Mouse (Mus musculus) hindbrain, embryonic 12.5 days (tissue): ENCODE results near the gene Opcml. TPM values are rescaled to one million over a fixed set of nuclear protein-coding genes. Genes with fewer than 3 reads are reported as not detected.
A peak's percentile ranks its signal among the peaks of the same experiment; 100 is the strongest.

ENCODE experiments used
- ATAC-seq: fragments of 200-750 bp; cut with Nextera tagmentation; 2 replicates; pipeline ENCODE4 v1.8.0; 2017; ENCODE audit warnings: moderate TSS enrichment; ENCODE audit not compliant: low FRiP score
- H3K27ac ChIP-seq: fragments of 300-500 bp; sonication (generic); 2 replicates; pipeline ENCODE4 v1.5.1; 2016; ENCODE audit warnings: mild to moderate bottlenecking
- H3K27me3 ChIP-seq: fragments of 300-500 bp; sonication (generic); 2 replicates; pipeline ENCODE4 v1.6.1; 2016; ENCODE audit warnings: mild to moderate bottlenecking
- H3K36me3 ChIP-seq: fragments of 300-500 bp; sonication (generic); 2 replicates; pipeline ENCODE4 v1.6.1; 2016; ENCODE audit warnings: mild to moderate bottlenecking
- H3K4me1 ChIP-seq: fragments of 300-500 bp; sonication (generic); 2 replicates; pipeline ENCODE4 v1.6.1; 2016
- H3K4me2 ChIP-seq: fragments of 300-500 bp; sonication (generic); replicated peaks from 2 replicates; pipeline ENCODE4 v1.6.1; 2016; ENCODE audit warnings: mild to moderate bottlenecking
- H3K4me3 ChIP-seq: fragments of 300-500 bp; sonication (generic); 2 replicates; pipeline ENCODE4 v1.5.1; 2016; ENCODE audit warnings: mild to moderate bottlenecking
- H3K9ac ChIP-seq: fragments of 300-500 bp; sonication (generic); 2 replicates; pipeline ENCODE4 v1.6.1; 2016; ENCODE audit warnings: mild to moderate bottlenecking, moderate library complexity
- H3K9me3 ChIP-seq: fragments of 300-500 bp; sonication (generic); replicated peaks from 2 replicates; pipeline ENCODE4 v1.6.1; 2016; ENCODE audit warnings: mild to moderate bottlenecking
- WGBS: fragments of 180-500 bp; shearing (Covaris S2); methylation state at CpG from one replicate; pipeline ENCODE4 v1.1.7; 2016; 5-methylcytosine and 5-hydroxymethylcytosine counted together
- polyA plus RNA-seq: library from polyadenylated mRNA; unstranded; fragments of >200 nt; fragmentation: Nextera tagmentation; extraction: Ambion mirVana; gene quantifications from 2 replicates; pipeline ENCODE4 v1.2.1, GENCODE M21; 2016

The Opcml gene
- polyA plus RNA-seq, 1 experiment from 2014 or later: 10.8 TPM

GRCm38 (mm10) chr9:28488499-28488898 lies 697.9 kb downstream of the Opcml start:
- no peak overlapping the region for H3K9ac ChIP-seq
- H3K27ac ChIP-seq: no peak overlapping the region
- no peak overlapping the region for H3K4me3 ChIP-seq
- 87% methylated on average over 2 of the region's 2 CpGs for WGBS
- H3K36me3 ChIP-seq: no peaks in the 10 kb centered on the region
- no peaks in the 10 kb centered on the region for H3K4me1 ChIP-seq
- no peaks in the 10 kb centered on the region for H3K9me3 ChIP-seq
- no peak for ATAC-seq
- no peaks in the 10 kb centered on the region for H3K27me3 ChIP-seq
- H3K4me2 ChIP-seq: no peak overlapping the region

GRCm38 (mm10) chr9:28489828-28490227 lies 699.3 kb downstream of the Opcml start:
- Histone ChIP-seq H3K4me2 (no peak overlapping the region), H3K4me3 (no peak overlapping the region), H3K27ac (no peak overlapping the region), H3K4me1 (no peaks in the 10 kb centered on the region), H3K9me3 (no peaks in the 10 kb centered on the region), H3K9ac (no peak overlapping the region), H3K36me3 (no peaks in the 10 kb centered on the region), H3K27me3 (no peaks in the 10 kb centered on the region)
- no peak for ATAC-seq
- WGBS: 74% methylated on average over 4 of the region's 4 CpGs

DNA sequence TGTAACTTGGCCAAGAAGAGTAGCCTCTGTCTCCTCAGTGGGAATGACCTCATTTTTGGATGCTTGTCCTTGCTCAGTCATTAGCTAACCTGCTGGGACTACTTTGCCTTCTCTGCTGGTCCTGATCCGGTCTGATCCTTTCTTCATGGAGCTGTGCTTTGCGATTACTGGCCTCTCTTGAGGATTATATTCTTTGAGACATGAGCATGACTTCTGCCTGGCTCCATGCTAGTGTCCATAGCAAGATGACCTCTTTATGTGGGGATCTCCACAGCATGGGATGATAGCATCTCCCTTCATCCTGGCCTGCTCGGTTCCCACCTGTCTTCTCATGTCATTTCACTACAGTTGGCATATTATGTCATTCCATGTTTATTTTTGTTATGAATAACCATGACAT lies 699.8 kb downstream of the Opcml start:
- H3K4me2 ChIP-seq: no peak overlapping the region
- 90% methylated on average over 3 of the region's 3 CpGs for WGBS
- H3K9ac ChIP-seq: no peak overlapping the region
- H3K27me3 ChIP-seq: no peaks in the 10 kb centered on the region
- ATAC-seq: no peak
- no peaks in the 10 kb centered on the region for H3K9me3 ChIP-seq
- H3K27ac ChIP-seq: no peak overlapping the region
- H3K4me1 ChIP-seq: no peaks in the 10 kb centered on the region
- H3K4me3 ChIP-seq: no peak overlapping the region
- no peaks in the 10 kb centered on the region for H3K36me3 ChIP-seq

- Histone ChIP-seq H3K9me3 (no peaks in the 10 kb centered on the region), H3K36me3 (no peaks in the 10 kb centered on the region), H3K27ac (no peak overlapping the region), H3K27me3 (no peaks in the 10 kb centered on the region), H3K4me3 (no peak overlapping the region), H3K9ac (no peak overlapping the region), H3K4me2 (no peak overlapping the region), H3K4me1 (no peaks in the 10 kb centered on the region)
- ATAC-seq: no peak
- 78% methylated on average over 12 of the region's 12 CpGs for WGBS
Measured at GRCm38 (mm10) chr9:28499841-28500794, 709.5 kb downstream of the Opcml start.

DNA sequence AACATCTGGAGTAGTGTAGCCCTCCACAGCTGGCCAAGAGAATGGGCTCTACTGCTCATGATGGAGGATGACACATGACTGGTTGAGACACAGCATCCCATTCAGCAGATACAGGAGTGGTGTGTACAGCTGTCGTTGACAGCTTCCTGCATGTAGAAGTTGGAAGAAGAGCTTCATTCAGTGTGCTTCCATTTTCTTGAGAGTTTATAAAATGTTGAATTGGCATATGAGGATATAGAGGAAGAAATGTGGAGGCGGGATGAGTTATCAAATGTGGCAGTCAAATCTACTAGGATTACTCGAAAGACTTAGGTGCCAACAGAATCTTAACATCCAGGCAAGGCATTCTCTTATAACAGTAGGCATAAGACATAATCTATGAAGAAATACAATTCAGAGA lies 723.3 kb downstream of the Opcml start:
- Histone ChIP-seq H3K36me3 (no peaks in the 10 kb centered on the region), H3K4me2 (no peak overlapping the region), H3K9ac (no peak overlapping the region), H3K4me1 (no peaks in the 10 kb centered on the region), H3K27ac (no peak overlapping the region), H3K9me3 (no peaks in the 10 kb centered on the region), H3K4me3 (no peak overlapping the region), H3K27me3 (no peaks in the 10 kb centered on the region)
- ATAC-seq: no peak
- 92% methylated on average over 3 of the region's 3 CpGs for WGBS

- H3K4me3 ChIP-seq: no peak overlapping the region
- H3K27me3 ChIP-seq: no peaks in the 10 kb centered on the region
- 80% methylated on average over 1 of the region's 1 CpGs for WGBS
- H3K9me3 ChIP-seq: no peaks in the 10 kb centered on the region
- no peaks in the 10 kb centered on the region for H3K36me3 ChIP-seq
- H3K27ac ChIP-seq: no peak overlapping the region
- no peaks in the 10 kb centered on the region for H3K4me1 ChIP-seq
- H3K4me2 ChIP-seq: no peak overlapping the region
- ATAC-seq: no peak
- no peak overlapping the region for H3K9ac ChIP-seq
Measured at GRCm38 (mm10) chr9:28533191-28533590, 742.6 kb downstream of the Opcml start.

DNA sequence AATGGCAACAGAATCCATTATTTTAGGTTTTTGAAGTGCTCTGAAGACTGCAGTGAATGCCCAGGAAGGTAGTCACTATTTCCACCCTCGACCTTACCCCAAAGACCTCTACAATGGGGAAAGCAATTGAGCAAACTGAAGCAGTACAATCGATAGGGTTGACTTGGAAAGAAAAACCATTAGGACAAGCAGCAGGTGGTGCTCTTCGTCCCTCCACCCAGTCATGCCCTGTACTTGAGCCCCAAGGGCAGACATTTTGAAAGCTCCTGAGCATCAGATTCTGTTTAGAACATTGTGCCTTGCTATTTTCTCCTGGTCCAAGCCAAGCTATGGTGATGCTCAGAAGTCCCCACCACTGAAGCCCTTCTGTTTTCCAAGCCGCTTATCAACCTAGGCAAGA lies 744.4 kb downstream of the Opcml start:
- H3K4me3 ChIP-seq: no peak overlapping the region
- 80% methylated on average over 4 of the region's 4 CpGs for WGBS
- no peak overlapping the region for H3K9ac ChIP-seq
- H3K27me3 ChIP-seq: no peaks in the 10 kb centered on the region
- H3K9me3 ChIP-seq: no peaks in the 10 kb centered on the region
- no peak overlapping the region for H3K27ac ChIP-seq
- no peaks in the 10 kb centered on the region for H3K36me3 ChIP-seq
- H3K4me1 ChIP-seq: 0 out of 2 replicates have a peak, but pooled peaks cover 1% of the 10 kb centered on the region
- ATAC-seq: no peak
- H3K4me2 ChIP-seq: no peak overlapping the region

GRCm38 (mm10) chr9:28536637-28537036 lies 746.1 kb downstream of the Opcml start:
- H3K36me3 ChIP-seq: no peaks in the 10 kb centered on the region
- H3K9me3 ChIP-seq: no peaks in the 10 kb centered on the region
- H3K27me3 ChIP-seq: no peaks in the 10 kb centered on the region
- no peak overlapping the region for H3K4me3 ChIP-seq
- H3K4me1 ChIP-seq: 0 out of 2 replicates have a peak, but pooled peaks cover 3% of the 10 kb centered on the region
- no peak overlapping the region for H3K4me2 ChIP-seq
- H3K9ac ChIP-seq: no peak overlapping the region
- ATAC-seq: no peak
- 78% methylated on average over 4 of the region's 4 CpGs for WGBS
- no peak overlapping the region for H3K27ac ChIP-seq

DNA sequence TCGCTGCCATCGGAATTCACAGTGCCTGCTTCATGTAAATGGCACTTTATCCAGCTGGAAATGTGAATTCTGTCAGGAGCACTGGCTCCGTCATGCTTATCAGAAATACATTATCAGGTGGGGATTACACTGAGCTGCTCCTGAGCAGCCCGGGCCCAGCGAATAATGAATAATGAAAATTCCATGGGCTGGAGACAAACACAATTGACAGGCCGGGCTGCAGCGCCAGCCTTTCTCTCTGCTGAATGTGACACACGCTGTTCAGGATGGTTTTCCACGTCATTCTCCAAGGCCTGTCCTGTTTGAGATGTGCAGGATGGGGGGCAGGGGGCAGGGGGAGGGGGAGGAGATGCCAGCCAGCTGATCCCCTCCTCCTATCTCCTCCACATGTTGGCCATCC lies 757.6 kb downstream of the Opcml start:
- ATAC-seq: peak; percentile 79
- Histone ChIP-seq H3K27ac (peak overlapping the region; percentile 45; the same call in 1 of the 2 replicates), H3K9me3 (no peaks in the 10 kb centered on the region), H3K4me1 (no peaks in the 10 kb centered on the region), H3K4me3 (no peak overlapping the region), H3K27me3 (no peaks in the 10 kb centered on the region), H3K36me3 (no peaks in the 10 kb centered on the region), H3K9ac (no peak overlapping the region), H3K4me2 (no peak overlapping the region)
- 44% methylated on average over 9 of the region's 9 CpGs for WGBS

DNA sequence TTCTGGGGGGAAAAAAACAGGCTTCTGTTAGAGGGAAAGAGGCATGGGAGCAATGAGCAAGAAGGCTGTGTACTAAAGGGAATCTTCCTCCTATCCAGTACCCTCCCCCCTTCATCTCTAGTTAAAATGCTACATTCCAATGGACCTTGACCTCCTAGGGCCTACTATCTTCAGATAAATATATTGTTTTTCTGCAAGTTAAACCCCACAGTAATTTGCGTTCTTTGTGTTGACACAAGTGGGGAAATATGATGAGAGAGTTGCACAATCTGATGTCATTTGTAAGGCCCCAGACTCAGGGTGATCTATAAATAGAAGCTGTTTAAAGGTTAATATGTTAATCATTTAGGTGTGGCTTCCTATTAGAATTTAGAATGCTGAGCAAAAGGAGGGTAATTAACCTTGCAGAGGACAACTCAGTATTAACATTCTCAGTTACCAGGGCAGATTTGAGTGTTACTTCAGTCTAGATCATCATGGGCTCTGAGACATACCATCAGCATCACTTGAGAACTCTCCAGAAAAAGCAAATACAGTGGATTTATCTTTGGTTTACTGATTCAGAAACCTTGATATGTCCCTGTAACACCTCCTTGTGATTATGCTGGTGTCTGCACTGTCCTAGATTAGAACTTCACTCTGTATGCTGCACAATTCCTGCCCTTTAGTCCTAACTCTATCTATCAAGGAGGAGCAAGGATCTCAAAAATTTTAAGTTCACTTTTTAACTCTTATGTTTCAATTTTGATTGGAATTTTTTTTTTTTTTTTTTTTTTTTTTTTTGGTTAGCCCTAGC lies 762.0 kb downstream of the Opcml start:
- H3K27ac ChIP-seq: no peak overlapping the region
- H3K36me3 ChIP-seq: no peaks in the 10 kb centered on the region
- ATAC-seq: no peak
- no peak overlapping the region for H3K4me3 ChIP-seq
- no peak overlapping the region for H3K4me2 ChIP-seq
- H3K4me1 ChIP-seq: no peaks in the 10 kb centered on the region
- H3K9ac ChIP-seq: no peak overlapping the region
- no peaks in the 10 kb centered on the region for H3K9me3 ChIP-seq
- H3K27me3 ChIP-seq: no peaks in the 10 kb centered on the region
- 85% methylated on average over 1 of the region's 1 CpGs for WGBS

GRCm38 (mm10) chr9:28558628-28559027 lies 768.1 kb downstream of the Opcml start:
- Histone ChIP-seq H3K4me2 (no peak overlapping the region), H3K36me3 (no peaks in the 10 kb centered on the region), H3K27me3 (no peaks in the 10 kb centered on the region), H3K4me1 (0 out of 2 replicates have a peak, but pooled peaks cover 3% of the 10 kb centered on the region), H3K9me3 (no peaks in the 10 kb centered on the region), H3K4me3 (no peak overlapping the region), H3K9ac (no peak overlapping the region), H3K27ac (no peak overlapping the region)
- WGBS: 76% methylated on average over 2 of the region's 2 CpGs
- ATAC-seq: no peak

GRCm38 (mm10) chr9:28561761-28562160 lies 771.2 kb downstream of the Opcml start:
- WGBS: 43% methylated on average over 6 of the region's 6 CpGs
- no peaks in the 10 kb centered on the region for H3K27me3 ChIP-seq

More at GRCm38 (mm10) chr9:28561761-28562160, 771.2 kb downstream of the Opcml start:
- no peak overlapping the region for H3K27ac ChIP-seq
- no peaks in the 10 kb centered on the region for H3K9me3 ChIP-seq
- no peak overlapping the region for H3K4me3 ChIP-seq
- H3K36me3 ChIP-seq: no peaks in the 10 kb centered on the region
- H3K4me2 ChIP-seq: no peak overlapping the region
- no peak for ATAC-seq
- H3K9ac ChIP-seq: no peak overlapping the region
- H3K4me1 ChIP-seq: 0 out of 2 replicates have a peak, but pooled peaks cover 3% of the 10 kb centered on the region
